Mouse (Mus musculus): Measurements from ENCODE around the gene Aars.
"Not testable (repeated sequence)": the region's sequence is repeated elsewhere in the genome, so short reads cannot be mapped to it uniquely, and the experiment has no call there.

Gene Aars

GRCm38 (mm10) chr8:111032916-111033315 lies at the start of gene Aars:
Aars (plus strand) TSS chr8:111033144.
- no peak for DNase-seq

- no peak for DNase-seq
Observed at GRCm38 (mm10) chr8:110987805-110988744, 44.9 kb upstream of the Aars start.

GRCm38 (mm10) chr8:110990017-110990416 lies 42.9 kb upstream of the Aars start:
- no peak for DNase-seq

- no peak for DNase-seq
Observed at GRCm38 (mm10) chr8:110996641-110997430, 36.1 kb upstream of the Aars start.

- peak; percentile 86 for DNase-seq
Observed at GRCm38 (mm10) chr8:110997547-110998531, 35.1 kb upstream of the Aars start, which contains the start of gene Ddx19a. Ddx19a (minus strand) TSS chr8:110997800.

GRCm38 (mm10) chr8:111010230-111010991 lies 22.5 kb upstream of the Aars start:
- DNase-seq = not testable (repeated sequence)

GRCm38 (mm10) chr8:111026609-111027008 lies 6.3 kb upstream of the Aars start:
- not testable (repeated sequence) for DNase-seq

- peak; percentile 82 for DNase-seq
Observed at GRCm38 (mm10) chr8:111027391-111027937, 5.5 kb upstream of the Aars start.

GRCm38 (mm10) chr8:111029589-111029988 lies 3.4 kb upstream of the Aars start:
- no peak for DNase-seq

GRCm38 (mm10) chr8:111030045-111030444 lies 2.9 kb upstream of the Aars start:
- no peak for DNase-seq

- no peak for DNase-seq
Observed at GRCm38 (mm10) chr8:111031572-111031971, 1.4 kb upstream of the Aars start, which contains the start of gene Ddx19b. Ddx19b (minus strand) TSS chr8:111031751.

- peak; percentile 93 for DNase-seq
Observed at GRCm38 (mm10) chr8:111033482-111034215, 705 bp downstream of the Aars start.

- peak; percentile 28 for DNase-seq
Observed at GRCm38 (mm10) chr8:111034276-111034675, 1.3 kb downstream of the Aars start.

- no peak for DNase-seq
Observed at GRCm38 (mm10) chr8:111036591-111036990, 3.6 kb downstream of the Aars start.

GRCm38 (mm10) chr8:111042546-111042945 lies 9.6 kb downstream of the Aars start:
- no peak for DNase-seq

GRCm38 (mm10) chr8:111044003-111044734 lies 11.2 kb downstream of the Aars start:
- DNase-seq = peak; percentile 31

GRCm38 (mm10) chr8:111048694-111049093 lies 15.8 kb downstream of the Aars start:
- DNase-seq = no peak

GRCm38 (mm10) chr8:111049106-111049505 lies 16.2 kb downstream of the Aars start:
- DNase-seq = no peak

GRCm38 (mm10) chr8:111053827-111054518 lies 21.0 kb downstream of the Aars start:
- DNase-seq = peak; percentile 30

Data from right cerebral cortex, postnatal 4 days (tissue).